Mouse (Mus musculus) thymus, postnatal 10 days (tissue): Measurements from ENCODE around the gene Arap1.

Experiments used
- DNase-seq, 2 experiments: peaks; one replicate each; pipeline ENCODE4 v3.0.0; 2021; ENCODE audit warnings: low spot score in 2 of 2

Gene Arap1

GRCm38 (mm10) chr7:101327263-101327662 lies 20.6 kb upstream of the Arap1 start:
- no peak for DNase-seq

- no peak for DNase-seq
Measured at GRCm38 (mm10) chr7:101327786-101328185, 20.1 kb upstream of the Arap1 start.

GRCm38 (mm10) chr7:101328621-101329158 lies 19.2 kb upstream of the Arap1 start:
- DNase-seq = no peak

- DNase-seq = no peak
Measured at GRCm38 (mm10) chr7:101329606-101330005, 18.3 kb upstream of the Arap1 start.

- DNase-seq = no peak
Measured at GRCm38 (mm10) chr7:101330074-101330840, 17.6 kb upstream of the Arap1 start.

GRCm38 (mm10) chr7:101330841-101331173 lies 17.1 kb upstream of the Arap1 start:
- DNase-seq = no peak

GRCm38 (mm10) chr7:101332045-101332831 lies 15.6 kb upstream of the Arap1 start:
- no peak for DNase-seq

GRCm38 (mm10) chr7:101335228-101335627 lies 12.6 kb upstream of the Arap1 start:
- DNase-seq = no peak

GRCm38 (mm10) chr7:101336686-101337085 lies 11.2 kb upstream of the Arap1 start:
- no peak for DNase-seq

- no peak for DNase-seq
Measured at GRCm38 (mm10) chr7:101337401-101337800, 10.5 kb upstream of the Arap1 start.

GRCm38 (mm10) chr7:101341405-101341804 lies 6.5 kb upstream of the Arap1 start:
- peak; percentile 31 to 43 for DNase-seq

GRCm38 (mm10) chr7:101343135-101343534 lies 4.7 kb upstream of the Arap1 start:
- DNase-seq = no peak

- no peak for DNase-seq
Measured at GRCm38 (mm10) chr7:101344892-101345291, 3.0 kb upstream of the Arap1 start.

- DNase-seq = no peak
Measured at GRCm38 (mm10) chr7:101346991-101347390, 876 bp upstream of the Arap1 start.

- no peak for DNase-seq
Measured at GRCm38 (mm10) chr7:101348312-101348711, 445 bp downstream of the Arap1 start.

- DNase-seq = no peak
Measured at GRCm38 (mm10) chr7:101349861-101350260, 2.0 kb downstream of the Arap1 start.

- no peak for DNase-seq
Measured at GRCm38 (mm10) chr7:101352404-101352803, 4.5 kb downstream of the Arap1 start.

- DNase-seq = no peak
Measured at GRCm38 (mm10) chr7:101354423-101354822, 6.6 kb downstream of the Arap1 start.

- no peak for DNase-seq
Measured at GRCm38 (mm10) chr7:101355551-101356100, 7.8 kb downstream of the Arap1 start.

- no peak for DNase-seq
Measured at GRCm38 (mm10) chr7:101356868-101357267, 9.0 kb downstream of the Arap1 start.

- no peak for DNase-seq
Measured at GRCm38 (mm10) chr7:101360406-101360805, 12.5 kb downstream of the Arap1 start.

- no peak for DNase-seq
Measured at GRCm38 (mm10) chr7:101361021-101361420, 13.2 kb downstream of the Arap1 start.

- no peak for DNase-seq
Measured at GRCm38 (mm10) chr7:101361767-101362166, 13.9 kb downstream of the Arap1 start.
